Mouse (Mus musculus) CH12.LX (cell line): ENCODE measurements around the gene Ggact.

Experiments
- CTCF ChIP-seq, 2 experiments: IDR thresholded peaks in 1 of 2; conservative IDR thresholded peaks in 1 of 2; 2 replicates each; pipeline ENCODE4 v1.5.1; 2011 to 2012; ENCODE audit warnings: low read depth in 2 of 2, low read length in 2 of 2, improper control_type of control experiment in 1 of 2, inconsistent platforms in 1 of 2, mild to moderate bottlenecking in 1 of 2, moderate library complexity in 1 of 2
- ELF1 ChIP-seq: IDR thresholded peaks from 2 replicates; pipeline ENCODE4 v1.6.1; 2014; ENCODE audit warnings: low read depth, mild to moderate bottlenecking, inconsistent platforms, low read length, improper control_type of control experiment
- EP300 ChIP-seq: IDR thresholded peaks from 2 replicates; pipeline ENCODE4 v1.6.1; 2011; ENCODE audit warnings: low read length, improper control_type of control experiment
- ETS1 ChIP-seq: conservative IDR thresholded peaks from 2 replicates; pipeline ENCODE4 v1.6.1; 2012; ENCODE audit warnings: low read depth, mild to moderate bottlenecking, inconsistent platforms, low read length, improper control_type of control experiment, moderate library complexity
- POLR2A ChIP-seq: IDR thresholded peaks from 2 replicates; pipeline ENCODE4 v1.6.1; 2011; ENCODE audit warnings: low read depth, mild to moderate bottlenecking, improper control_type of control experiment, low read length
- POLR2AphosphoS2 ChIP-seq: IDR thresholded peaks from 2 replicates; pipeline ENCODE4 v1.6.1; 2011; ENCODE audit warnings: low read depth, low read length, improper control_type of control experiment
- RAD21 ChIP-seq: IDR thresholded peaks from 2 replicates; pipeline ENCODE4 v1.6.1; 2011; ENCODE audit warnings: low read depth, mild to moderate bottlenecking, low read length, improper control_type of control experiment, moderate library complexity
- RCOR1 ChIP-seq: conservative IDR thresholded peaks from 2 replicates; pipeline ENCODE4 v1.6.1; 2012; ENCODE audit warnings: low read depth, mild to moderate bottlenecking, inconsistent platforms, low read length, improper control_type of control experiment
- TCF12 ChIP-seq: IDR thresholded peaks from 2 replicates; pipeline ENCODE4 v1.6.1; 2014; ENCODE audit warnings: low read depth, mild to moderate bottlenecking, inconsistent platforms, low read length, improper control_type of control experiment
- USF2 ChIP-seq: conservative IDR thresholded peaks from 2 replicates; pipeline ENCODE4 v1.6.1; 2011; ENCODE audit warnings: low read depth, low read length, improper control_type of control experiment
- ZNF384 ChIP-seq: IDR thresholded peaks from 2 replicates; pipeline ENCODE4 v1.6.1; 2012; ENCODE audit warnings: low read depth, low read length, improper control_type of control experiment, inconsistent platforms

DNA sequence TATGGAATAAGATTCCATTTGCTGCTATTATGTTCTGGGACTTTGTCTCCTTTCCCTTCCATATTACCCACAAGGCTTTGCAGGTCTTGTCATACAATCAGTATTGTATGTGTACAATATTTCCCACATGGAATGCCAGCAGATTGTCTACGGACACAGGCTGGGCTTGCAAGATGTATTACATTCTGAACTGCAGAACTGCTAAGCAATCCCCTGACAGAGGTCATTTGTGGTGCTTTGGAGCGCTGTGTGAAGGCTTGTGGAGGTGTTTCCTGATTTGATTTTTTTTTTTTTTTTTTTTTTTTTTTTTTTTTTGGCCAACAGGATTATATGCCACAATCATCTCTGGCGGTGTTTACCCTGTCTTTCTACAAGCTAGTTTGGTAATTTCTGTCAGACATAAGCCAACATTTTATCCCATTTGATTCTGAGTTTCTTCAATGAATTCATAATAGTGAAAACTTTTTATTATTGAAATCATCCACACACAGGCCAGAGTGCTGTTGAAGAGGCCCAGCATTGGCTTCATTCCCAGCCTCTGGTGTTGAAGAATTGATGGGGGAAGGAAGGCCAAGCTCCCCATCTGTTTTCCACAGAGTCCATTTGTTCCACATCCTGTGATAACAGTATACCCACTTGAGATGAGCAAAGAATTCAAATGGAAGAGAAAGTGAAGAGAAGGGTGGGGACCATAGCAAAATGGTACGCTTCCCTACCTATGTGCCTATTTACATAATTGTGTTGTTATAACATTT lies 45.8 kb downstream of the Ggact start:
- TF ChIP-seq ETS1 (no peak), EP300 (no peak), CTCF (conservative IDR thresholded peaks at IDR 0.05 in 1 of 2, IDR thresholded peaks at IDR 0.05 in 1 of 2; ENCODE audit: low read depth in 2 of 2, low read length in 2 of 2) (no peak), POLR2AphosphoS2 (no peak), POLR2A (no peak), ZNF384 (0 out of 2 replicates have a peak, but pooled peaks have one; percentile 32), USF2 (no peak), ELF1 (no peak), RCOR1 (no peak), TCF12 (no peak), RAD21 (no peak)
